Mouse (Mus musculus): ENCODE results near the gene Fbxw7.

The Fbxw7 gene

DNA sequence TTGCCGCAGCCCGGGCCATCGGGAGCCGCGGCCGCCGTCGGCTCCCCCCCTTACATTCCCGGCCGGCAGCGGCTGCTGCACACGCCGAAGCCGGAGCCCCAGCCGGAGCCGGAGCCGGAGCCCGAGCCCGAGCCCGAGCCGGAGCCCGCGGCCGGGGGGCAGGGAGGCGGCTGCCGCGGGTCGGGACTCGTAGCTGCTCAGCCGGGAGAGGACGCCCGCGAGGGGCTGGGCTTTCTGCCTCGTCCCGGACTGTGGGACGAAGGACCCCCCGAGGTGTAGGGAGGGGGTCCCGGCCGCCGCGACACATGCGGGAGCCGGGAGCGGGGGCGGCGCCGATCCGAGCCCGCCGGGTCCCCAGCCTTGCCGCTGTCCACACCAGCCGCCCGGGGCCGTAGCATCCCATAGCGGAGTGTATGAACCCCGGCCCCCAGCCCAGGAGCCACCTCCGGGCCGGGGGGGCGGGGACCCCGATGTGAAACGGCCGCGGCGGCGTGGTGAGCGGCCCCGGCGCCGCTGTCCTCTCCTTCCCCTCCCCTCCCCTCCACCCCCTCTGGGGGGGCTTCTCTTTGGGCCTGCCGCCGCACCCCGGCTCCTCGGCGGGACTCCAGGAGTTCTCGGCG, at the start of gene Fbxw7:
Gene Fbxw7 (plus strand): TSS at position 507 of the 620 bp plus-strand sequence.
- no peak for DNase-seq (ENCODE audit: low read depth, low spot score)

- DNase-seq (ENCODE audit: low read depth, low spot score), result no peak
Measured at GRCm38 (mm10) chr3:84768940-84769339, 46.1 kb upstream of the Fbxw7 start.

- DNase-seq (ENCODE audit: low read depth, low spot score), result no peak
Measured at GRCm38 (mm10) chr3:84769411-84769810, 45.7 kb upstream of the Fbxw7 start.

- no peak for DNase-seq (ENCODE audit: low read depth, low spot score)
Measured at GRCm38 (mm10) chr3:84770518-84770917, 44.5 kb upstream of the Fbxw7 start.

- DNase-seq (ENCODE audit: low read depth, low spot score), result no peak
Measured at GRCm38 (mm10) chr3:84771980-84772379, 43.1 kb upstream of the Fbxw7 start.

DNA sequence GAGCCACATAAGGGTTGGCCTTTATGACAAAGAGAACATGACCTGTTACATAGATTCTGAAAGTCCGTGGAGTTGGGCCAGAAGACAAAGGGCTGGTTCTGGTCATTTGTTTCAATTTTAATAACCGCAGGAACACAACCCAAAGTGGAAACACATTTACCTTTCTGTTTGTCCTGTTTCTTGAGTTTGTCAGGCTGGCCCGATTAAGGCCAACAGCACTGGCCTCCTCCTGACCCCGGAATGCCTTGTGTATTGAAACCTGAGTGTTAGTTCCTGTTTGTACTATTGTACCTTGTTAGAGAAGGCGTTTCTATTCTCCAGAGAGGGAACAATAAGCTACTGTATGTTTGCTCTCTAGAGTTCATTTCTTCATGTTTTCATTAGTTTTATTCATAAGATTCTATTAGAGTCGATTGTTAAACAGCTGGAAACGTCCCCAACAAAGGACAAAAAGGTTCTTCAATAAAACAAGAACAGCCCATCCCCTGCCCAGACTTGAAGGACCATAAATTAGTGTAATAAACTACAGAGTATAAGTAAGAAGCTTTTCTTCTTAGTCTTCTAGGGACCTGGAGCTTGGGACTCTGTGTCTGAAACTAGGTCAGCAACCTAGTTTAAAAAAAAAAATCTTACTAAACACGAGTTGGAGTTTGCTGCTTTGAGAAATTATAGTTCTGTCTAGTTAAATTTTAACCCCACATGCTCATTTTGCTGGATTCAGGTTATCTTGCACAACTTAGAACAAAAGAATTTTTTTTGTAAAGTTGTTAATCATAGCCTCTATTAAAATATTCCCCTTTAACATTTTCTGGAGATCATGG, 40.6 kb upstream of the Fbxw7 start:
- DNase-seq (ENCODE audit: low read depth, low spot score), result no peak

- DNase-seq (ENCODE audit: low read depth, low spot score), result no peak
Measured at GRCm38 (mm10) chr3:84775067-84775423, 40.0 kb upstream of the Fbxw7 start.

GRCm38 (mm10) chr3:84775577-84775976, 39.5 kb upstream of the Fbxw7 start:
- DNase-seq (ENCODE audit: low read depth, low spot score), result no peak

DNA sequence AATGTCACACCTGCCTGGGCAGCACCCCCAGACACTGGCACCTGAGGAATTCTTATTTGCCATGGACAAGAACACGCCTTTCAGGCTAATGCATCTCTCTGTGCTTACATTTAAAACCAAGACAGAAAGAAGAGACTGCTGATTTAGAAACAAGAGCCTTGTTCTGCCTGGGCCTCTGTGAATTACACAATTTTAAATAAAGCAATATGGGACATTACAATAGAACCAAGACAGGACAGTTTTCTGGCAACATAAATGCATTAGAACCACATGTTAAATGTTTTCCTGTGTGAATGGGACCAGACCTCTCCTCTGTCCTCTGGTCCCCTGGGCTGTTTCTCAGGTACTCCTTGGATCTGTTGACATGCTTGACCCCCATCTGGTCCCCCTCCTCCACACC, 39.0 kb upstream of the Fbxw7 start:
- no peak for DNase-seq (ENCODE audit: low read depth, low spot score)

- DNase-seq (ENCODE audit: low read depth, low spot score), result no peak
Measured at GRCm38 (mm10) chr3:84787914-84788313, 27.2 kb upstream of the Fbxw7 start.

GRCm38 (mm10) chr3:84804036-84804435, 11.0 kb upstream of the Fbxw7 start:
- no peak for DNase-seq (ENCODE audit: low read depth, low spot score)

- no peak for DNase-seq (ENCODE audit: low read depth, low spot score)
Measured at GRCm38 (mm10) chr3:84806206-84806605, 8.9 kb upstream of the Fbxw7 start.

DNA sequence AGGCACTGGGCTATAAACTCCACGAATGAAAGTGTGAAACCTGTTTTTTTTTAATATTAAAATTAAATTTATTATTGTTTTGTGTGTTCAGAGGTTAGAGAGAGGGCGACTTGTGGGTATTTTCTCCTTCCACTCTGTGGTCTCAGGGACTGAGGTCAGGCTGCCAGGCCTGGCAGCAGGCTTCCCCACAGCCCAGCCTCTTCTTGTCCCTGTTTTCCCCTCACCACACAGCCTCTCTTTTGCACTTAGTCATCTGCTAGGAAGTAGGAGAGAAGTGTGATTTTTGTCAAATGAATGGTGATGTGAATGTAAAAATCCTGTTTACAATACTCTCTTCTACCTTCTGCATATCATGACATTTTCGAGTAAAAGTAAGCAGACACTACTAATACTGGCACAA, 7.2 kb upstream of the Fbxw7 start:
- no peak for DNase-seq (ENCODE audit: low read depth, low spot score)

DNA sequence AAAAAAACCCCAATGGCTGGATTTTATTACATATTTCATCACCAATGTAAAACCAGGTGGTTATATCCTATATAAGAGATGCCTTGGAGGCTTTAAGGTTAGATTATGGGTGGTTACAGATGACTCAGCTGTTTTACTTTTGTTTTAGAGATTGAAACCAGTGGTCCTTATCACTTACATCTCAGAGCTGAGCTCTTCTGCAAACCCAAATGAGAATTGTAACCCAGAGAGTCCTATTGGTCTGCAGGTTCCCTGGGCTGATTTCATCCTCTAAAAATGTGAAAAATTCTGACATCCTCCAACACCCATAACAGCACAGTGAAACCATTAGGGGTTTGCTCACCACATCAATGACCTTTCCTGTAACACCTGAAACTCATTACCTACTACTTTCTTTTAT, 6.2 kb upstream of the Fbxw7 start:
- DNase-seq (ENCODE audit: low read depth, low spot score), result no peak

GRCm38 (mm10) chr3:84810803-84811202, 4.3 kb upstream of the Fbxw7 start:
- no peak for DNase-seq (ENCODE audit: low read depth, low spot score)

DNA sequence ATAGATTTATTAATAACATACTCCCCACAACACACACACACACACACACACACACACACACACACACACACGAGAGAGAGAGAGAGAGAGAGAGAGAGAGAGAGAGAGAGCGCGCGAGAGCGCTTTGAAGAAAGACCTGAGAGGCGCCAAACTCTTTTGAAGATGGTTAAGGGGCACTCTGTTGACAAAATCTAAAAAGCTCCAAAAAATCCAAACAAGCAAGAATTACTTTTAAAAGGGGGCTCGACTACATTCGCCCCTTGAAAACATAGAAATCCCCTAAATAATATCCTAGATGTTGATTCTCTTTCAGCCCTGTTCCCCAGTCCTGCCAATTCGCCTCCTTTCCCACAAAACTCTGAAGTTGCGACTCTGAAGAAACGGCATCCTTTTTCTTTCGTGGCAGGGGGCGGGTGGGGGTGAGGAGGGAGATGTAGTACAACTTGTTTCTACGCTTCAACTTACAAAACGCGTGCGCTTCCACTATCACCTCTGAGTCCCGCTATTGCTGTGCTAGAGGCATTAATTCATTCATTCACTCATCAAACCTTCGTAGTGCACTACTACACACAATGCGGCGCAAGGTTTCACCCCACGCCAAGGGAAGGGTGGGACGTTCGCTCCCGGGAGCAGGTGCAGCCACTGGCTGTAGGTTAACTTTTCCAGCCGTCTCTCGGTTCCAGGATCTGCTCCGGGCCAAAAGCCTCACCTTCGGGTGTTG, 1.5 kb upstream of the Fbxw7 start:
- no peak for DNase-seq (ENCODE audit: low read depth, low spot score)

- DNase-seq (ENCODE audit: low read depth, low spot score), result peak; percentile 100
Measured at GRCm38 (mm10) chr3:84814157-84814761, 809 bp upstream of the Fbxw7 start.

DNA sequence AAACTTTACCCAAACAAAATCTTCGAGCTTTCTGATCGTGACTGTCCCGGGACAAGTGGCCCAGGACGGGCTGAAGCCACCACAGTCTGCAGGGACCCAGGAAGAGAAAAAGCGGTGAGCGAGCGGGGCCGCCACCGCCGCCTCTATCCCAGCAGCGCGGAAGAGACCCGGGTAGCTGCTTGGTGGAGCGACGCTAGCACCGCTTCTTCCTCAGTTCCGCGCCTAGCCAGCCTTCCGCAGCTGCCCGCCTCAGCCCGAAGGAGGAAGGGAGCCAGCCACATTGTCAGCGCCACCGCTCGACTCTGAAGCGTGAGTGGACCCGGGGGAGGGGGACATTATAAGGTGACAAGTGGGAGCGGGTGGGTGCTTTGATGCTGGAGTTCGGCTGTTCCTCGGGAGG, 393 bp downstream of the Fbxw7 start:
- DNase-seq (ENCODE audit: low read depth, low spot score), result no peak

GRCm38 (mm10) chr3:84816951-84817350, 1.9 kb downstream of the Fbxw7 start:
- no peak for DNase-seq (ENCODE audit: low read depth, low spot score)

- DNase-seq (ENCODE audit: low read depth, low spot score), result no peak
Measured at GRCm38 (mm10) chr3:84820654-84821201, 5.7 kb downstream of the Fbxw7 start.

GRCm38 (mm10) chr3:84825990-84826389, 10.9 kb downstream of the Fbxw7 start:
- no peak for DNase-seq (ENCODE audit: low read depth, low spot score)

GRCm38 (mm10) chr3:84826405-84826804, 11.3 kb downstream of the Fbxw7 start:
- no peak for DNase-seq (ENCODE audit: low read depth, low spot score)

Data from retina, postnatal 7 days (tissue).